25 mouse cellular contexts compared by ENCODE assay signal in genomic region chr3:123952121-123952520, GRCm38 (mm10).
"Had no signal": no experiment of that assay in that cellular context is flagged by ENCODE, and none has a peak within 500 bp of the region (broad histone marks: within the 10 kb centered on the region; RNA-seq: fewer than 3 reads in every experiment).

No protein-coding gene starts in this region.

- ATAC-seq: hindbrain, embryonic 16.5 days; inflammation-experienced regulatory T-cells, adult 6 months; intestine, embryonic 15.5 days; intestine, postnatal 0 days; liver, postnatal 0 days had no signal

- H3K9me3 ChIP-seq: hindbrain, embryonic 10.5 days; hindbrain, embryonic 12.5 days; intestine, embryonic 15.5 days; limb, embryonic 10.5 days; limb, embryonic 12.5 days; liver, embryonic 13.5 days; liver, embryonic 15.5 days had no signal

- H3K4me3 ChIP-seq: gastrocnemius, adult 2 months; hindbrain, embryonic 10.5 days; hindbrain, embryonic 12.5 days; intestine, embryonic 15.5 days; layer of hippocampus, adult 2 months; left cerebral cortex, adult 2 months; limb, embryonic 10.5 days; limb, embryonic 12.5 days; liver, embryonic 13.5 days; liver, embryonic 15.5 days had no signal

- H3K27ac ChIP-seq: gastrocnemius, adult 2 months; hindbrain, embryonic 10.5 days; hindbrain, embryonic 12.5 days; hindbrain, embryonic 14.5 days; intestine, embryonic 15.5 days; layer of hippocampus, adult 2 months; left cerebral cortex, adult 2 months; limb, embryonic 10.5 days; limb, embryonic 12.5 days; liver, embryonic 13.5 days; liver, embryonic 15.5 days had no signal

- H3K4me1 ChIP-seq: hindbrain, embryonic 10.5 days; hindbrain, embryonic 12.5 days; intestine, embryonic 15.5 days; limb, embryonic 10.5 days; limb, embryonic 12.5 days; liver, embryonic 13.5 days; liver, embryonic 15.5 days had no signal

- H3K4me2 ChIP-seq: heart, embryonic 11.5 days; hindbrain, embryonic 12.5 days; hindbrain, embryonic 14.5 days; intestine, embryonic 15.5 days; limb, embryonic 12.5 days; liver, embryonic 11.5 days; liver, embryonic 13.5 days; liver, embryonic 15.5 days had no signal

- H3K36me3 ChIP-seq: hindbrain, embryonic 10.5 days; hindbrain, embryonic 12.5 days; intestine, embryonic 15.5 days; limb, embryonic 10.5 days; limb, embryonic 12.5 days; liver, embryonic 13.5 days; liver, embryonic 15.5 days had no signal

- DNase-seq: gastrocnemius, adult 2 months; gastrocnemius, postnatal 10 days; gastrocnemius, postnatal 25 days; kidney, adult 18-20 months; kidney, adult 8-10 months; kidney, postnatal 10 days; kidney, postnatal 25 days; kidney, postnatal 4 days; liver; liver, embryonic 13.5 days; liver, postnatal 0 days had no signal

- H3K9ac ChIP-seq: hindbrain, embryonic 12.5 days; hindbrain, embryonic 14.5 days; intestine, embryonic 15.5 days; limb, embryonic 12.5 days; liver, embryonic 13.5 days; liver, embryonic 15.5 days; liver, postnatal 0 days had no signal

- H3K27me3 ChIP-seq: hindbrain, embryonic 12.5 days; intestine, embryonic 15.5 days; limb, embryonic 12.5 days; liver, embryonic 13.5 days; liver, embryonic 15.5 days had no signal
